24 mouse cellular contexts compared by ENCODE assay signal in genomic region chr17:16027989-16028388, GRCm38 (mm10).
DNase-seq lines count a peak whose midpoint lies in the region; ATAC-seq and TF ChIP-seq lines count a peak whose summit lies in the region.
"Had no signal": no experiment of that assay in that cellular context is flagged by ENCODE, and none has a peak within 500 bp of the region (broad histone marks: within the 10 kb centered on the region; RNA-seq: fewer than 3 reads in every experiment).

No protein-coding gene starts in this region.

- TF ChIP-seq CTCF in lung, postnatal 0 days (IDR thresholded peaks at IDR 0.05), result no peak

- no peaks in the 10 kb centered on the region for H3K9me3 ChIP-seq in lung, embryonic 15.5 days
- H3K9me3 ChIP-seq in lung, postnatal 0 days (ENCODE audit: low read length), result no peaks in the 10 kb centered on the region
- H3K9me3 ChIP-seq: embryonic facial prominence, embryonic 10.5 days; embryonic facial prominence, embryonic 12.5 days; forebrain, embryonic 13.5 days; forebrain, embryonic 15.5 days; G1E had no signal

- H3K4me1 ChIP-seq in lung, embryonic 15.5 days, result no peaks in the 10 kb centered on the region
- no peaks in the 10 kb centered on the region for H3K4me1 ChIP-seq in lung, postnatal 0 days (ENCODE audit: insufficient read depth, low read depth, low read length)
- H3K4me1 ChIP-seq: embryonic facial prominence, embryonic 10.5 days; embryonic facial prominence, embryonic 12.5 days; forebrain, embryonic 13.5 days; forebrain, embryonic 15.5 days had no signal

- no peak overlapping the region for H3K9ac ChIP-seq in lung, embryonic 15.5 days
- H3K9ac ChIP-seq in lung, postnatal 0 days (replicated peaks; ENCODE audit: low read depth), result no peak overlapping the region
- H3K9ac ChIP-seq: embryonic facial prominence, embryonic 12.5 days; forebrain, embryonic 13.5 days; forebrain, embryonic 15.5 days had no signal

- no peak overlapping the region for H3K4me2 ChIP-seq in lung, embryonic 15.5 days
- no peak overlapping the region for H3K4me2 ChIP-seq in lung, postnatal 0 days (replicated peaks; ENCODE audit: low read depth, low read length)
- H3K4me2 ChIP-seq: embryonic facial prominence, embryonic 12.5 days; forebrain, embryonic 13.5 days; forebrain, embryonic 15.5 days had no signal

- no peak overlapping the region for H3K27ac ChIP-seq in lung, embryonic 15.5 days
- no peak overlapping the region for H3K27ac ChIP-seq in lung, postnatal 0 days (ENCODE audit: low read length)
- H3K27ac ChIP-seq: embryonic facial prominence, embryonic 10.5 days; embryonic facial prominence, embryonic 12.5 days; forebrain, embryonic 13.5 days; forebrain, embryonic 15.5 days had no signal

- no peaks in the 10 kb centered on the region for H3K27me3 ChIP-seq in lung, embryonic 15.5 days
- H3K27me3 ChIP-seq in lung, postnatal 0 days (replicated peaks; ENCODE audit: insufficient read depth, low read length), result no peaks in the 10 kb centered on the region
- H3K27me3 ChIP-seq: CH12.LX; embryonic facial prominence, embryonic 12.5 days; forebrain, embryonic 13.5 days; forebrain, embryonic 15.5 days; Patski had no signal

- intact Hi-C loops in heart, postnatal 36 days (cut with DNase I), result no loop called here

- ATAC-seq in lung, embryonic 15.5 days (ENCODE audit: borderline replicate concordance, extremely low read depth, low FRiP score, low TSS enrichment), result peak; percentile 65; the same call in 1 of the 2 replicates
- ATAC-seq in lung, postnatal 0 days, result peak; percentile 14; the same call in 1 of the 2 replicates
- ATAC-seq: activated CD4-positive, CD25-positive, alpha-beta regulatory T cell, adult 4 months; CD4-positive, CD25-positive, alpha-beta regulatory T cell, adult 4 months; forebrain, embryonic 13.5 days; Patski had no signal

- no peaks in the 10 kb centered on the region for H3K36me3 ChIP-seq in lung, embryonic 15.5 days
- H3K36me3 ChIP-seq in lung, postnatal 0 days (ENCODE audit: insufficient read depth, low read length), result no peaks in the 10 kb centered on the region
- H3K36me3 ChIP-seq: embryonic facial prominence, embryonic 10.5 days; embryonic facial prominence, embryonic 12.5 days; forebrain, embryonic 15.5 days; G1E had no signal

- TF ChIP-seq EP300 in lung, postnatal 0 days (IDR thresholded peaks at IDR 0.05), result no peak

- H3K4me3 ChIP-seq in lung, embryonic 15.5 days, result no peak overlapping the region
- H3K4me3 ChIP-seq in lung, postnatal 0 days (ENCODE audit: low read depth, low read length), result no peak overlapping the region
- H3K4me3 ChIP-seq: embryonic facial prominence, embryonic 10.5 days; embryonic facial prominence, embryonic 12.5 days; forebrain, embryonic 13.5 days; forebrain, embryonic 15.5 days had no signal

- DNase-seq in heart, adult 11 months, result peak; percentile 6
- no peak for DNase-seq in heart, postnatal 36 days
- DNase-seq in lung, postnatal 36 days, result no peak
- DNase-seq in lung, postnatal 0 days (ENCODE audit: low spot score), result peak; percentile 24
- DNase-seq in lung, postnatal 25 days (ENCODE audit: low spot score), result no peak
- DNase-seq: adrenal gland, adult 8-10 months; adrenal gland, postnatal 14 days; adrenal gland, postnatal 36 days; B cell, adult 2 months; cerebellum, adult 11-12 months; cerebellum, adult 2 months; cerebellum, adult 9-10 months; cerebellum, postnatal 10 days; cerebellum, postnatal 25 days had no signal

- WGBS in lung, embryonic 15.5 days, result 41% methylated on average over 4 of the region's 4 CpGs
- 52% methylated on average over 4 of the region's 4 CpGs for WGBS in lung, postnatal 0 days

Comparison
In these comparisons a context has a peak if more than half of its experiments do, and no peak if none do; other contexts are left out.
1. DNase-seq: peak in heart, adult 11 months (single experiment) and lung, postnatal 0 days (single experiment); none in heart, postnatal 36 days (0 of 2), lung, postnatal 36 days (single experiment) and lung, postnatal 25 days (single experiment).